Mouse (Mus musculus) neural tube, embryonic 15.5 days (tissue): Measurements from ENCODE around the gene Cyb5d2. TPM values are rescaled to one million over a fixed set of nuclear protein-coding genes. Genes with fewer than 3 reads are reported as not detected.

Experiments used
- ATAC-seq: fragments of 200-750 bp; cut with Nextera tagmentation; 2 replicates; pipeline ENCODE4 v1.8.0; 2017; ENCODE audit warnings: mild to moderate bottlenecking, moderate TSS enrichment, moderate library complexity; ENCODE audit not compliant: low FRiP score
- H3K27ac ChIP-seq: fragments of 300-500 bp; sonication (generic); replicated peaks from 2 replicates; pipeline ENCODE4 v1.5.1; 2015; ENCODE audit warnings: mild to moderate bottlenecking, inconsistent platforms
- H3K27me3 ChIP-seq: fragments of 300-500 bp; sonication (generic); replicated peaks from 2 replicates; pipeline ENCODE4 v1.6.1; 2015; ENCODE audit warnings: inconsistent platforms
- H3K36me3 ChIP-seq: fragments of 300-500 bp; sonication (generic); 2 replicates; pipeline ENCODE4 v1.6.1; 2015; ENCODE audit warnings: inconsistent platforms
- H3K4me1 ChIP-seq: fragments of 300-500 bp; sonication (generic); 2 replicates; pipeline ENCODE4 v1.6.1; 2015; ENCODE audit warnings: inconsistent platforms
- H3K4me2 ChIP-seq: fragments of 300-500 bp; sonication (generic); 2 replicates; pipeline ENCODE4 v1.6.1; 2015; ENCODE audit warnings: inconsistent platforms, mild to moderate bottlenecking, moderate library complexity
- H3K4me3 ChIP-seq: fragments of 300-500 bp; sonication (generic); replicated peaks from 2 replicates; pipeline ENCODE4 v1.5.1; 2015; ENCODE audit warnings: mild to moderate bottlenecking, inconsistent platforms
- H3K9ac ChIP-seq: fragments of 300-500 bp; sonication (generic); replicated peaks from 2 replicates; pipeline ENCODE4 v1.6.1; 2015; ENCODE audit warnings: mild to moderate bottlenecking, inconsistent platforms
- H3K9me3 ChIP-seq: fragments of 300-500 bp; sonication (generic); replicated peaks from 2 replicates; pipeline ENCODE4 v1.6.1; 2016; ENCODE audit warnings: inconsistent platforms
- WGBS: fragments of 180-500 bp; shearing (Covaris S2); methylation state at CpG from one replicate; pipeline ENCODE4 v1.1.7; 2015; ENCODE audit warnings: mixed read lengths; 5-methylcytosine and 5-hydroxymethylcytosine counted together
- polyA plus RNA-seq: library from polyadenylated mRNA; unstranded; fragments of >200 nt; fragmentation: Nextera tagmentation; extraction: Ambion mirVana; gene quantifications from 2 replicates; pipeline ENCODE4 v1.2.1, GENCODE M21; 2015

Gene Cyb5d2
- polyA plus RNA-seq, 1 experiment from 2014 or later = 8.4 TPM

DNA sequence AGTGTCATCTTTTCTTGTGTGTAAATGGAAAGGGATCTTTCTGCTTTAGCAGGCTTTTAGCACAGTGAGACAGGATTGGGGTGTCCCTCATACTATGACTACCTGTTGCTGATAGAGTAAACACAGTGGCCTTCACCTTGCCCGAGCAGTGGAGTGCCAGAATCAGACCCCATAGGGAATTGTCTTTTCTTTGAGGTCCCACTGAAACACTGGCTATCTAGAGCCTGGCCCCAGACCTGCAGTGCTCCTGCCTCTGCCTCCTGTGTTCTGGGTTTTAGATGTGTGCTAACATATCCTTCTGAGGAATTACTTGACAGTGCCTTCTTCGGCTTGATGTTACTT is 60.5 kb downstream of the Cyb5d2 start:
- no peak for ATAC-seq
- 79% methylated on average over 2 of the region's 2 CpGs for WGBS
- no peak overlapping the region for H3K4me3 ChIP-seq
- H3K27me3 ChIP-seq = no peaks in the 10 kb centered on the region
- no peaks in the 10 kb centered on the region for H3K4me1 ChIP-seq
- no peaks in the 10 kb centered on the region for H3K9me3 ChIP-seq
- H3K4me2 ChIP-seq = no peak overlapping the region
- H3K36me3 ChIP-seq = peaks cover 58% of the 10 kb centered on the region
- H3K9ac ChIP-seq = no peak overlapping the region
- H3K27ac ChIP-seq = no peak overlapping the region

DNA sequence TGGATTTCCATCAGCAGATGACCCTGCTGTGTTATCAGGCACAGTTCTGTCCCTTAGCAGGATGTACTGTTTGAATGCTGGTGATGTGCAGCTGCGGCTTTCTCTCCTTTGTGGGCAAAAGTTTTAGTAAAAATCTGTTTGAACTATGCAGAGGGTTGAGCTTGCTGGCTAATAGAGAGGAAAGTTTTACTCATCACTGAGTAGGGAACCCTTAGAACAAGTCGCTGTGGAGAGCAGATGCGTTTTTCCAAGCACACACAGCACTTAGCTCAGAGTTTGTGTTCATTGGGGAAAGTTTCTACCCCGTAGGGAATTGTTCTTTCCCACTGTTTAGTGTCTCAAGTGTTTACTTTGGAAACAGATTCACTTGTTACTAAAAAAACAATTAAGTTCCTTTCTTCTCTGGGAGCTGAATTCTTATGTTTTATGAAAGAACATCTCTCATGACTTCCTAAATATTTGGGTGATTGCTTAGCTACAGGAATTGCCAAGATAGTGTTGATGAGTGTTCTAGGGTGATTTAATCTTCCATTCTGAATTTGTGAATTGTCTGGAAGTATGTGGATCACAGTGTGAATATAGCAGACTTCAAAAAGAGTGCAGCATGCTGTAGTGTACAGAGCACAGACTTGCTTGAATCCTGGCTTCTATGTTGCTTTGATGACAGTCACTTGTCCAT is 61.0 kb downstream of the Cyb5d2 start:
- Histone ChIP-seq H3K9me3 (no peaks in the 10 kb centered on the region), H3K4me3 (no peak overlapping the region), H3K4me1 (no peaks in the 10 kb centered on the region), H3K4me2 (no peak overlapping the region), H3K27me3 (no peaks in the 10 kb centered on the region), H3K36me3 (peaks cover 58% of the 10 kb centered on the region), H3K27ac (no peak overlapping the region), H3K9ac (no peak overlapping the region)
- 86% methylated on average over 4 of the region's 4 CpGs for WGBS
- ATAC-seq = no peak

GRCm38 (mm10) chr11:72733736-72734135 is 62.2 kb downstream of the Cyb5d2 start:
- Histone ChIP-seq H3K4me3 (no peak overlapping the region), H3K4me2 (no peak overlapping the region), H3K27ac (no peak overlapping the region), H3K36me3 (peaks cover 58% of the 10 kb centered on the region), H3K27me3 (no peaks in the 10 kb centered on the region), H3K9me3 (no peaks in the 10 kb centered on the region), H3K9ac (no peak overlapping the region), H3K4me1 (no peaks in the 10 kb centered on the region)
- no peak for ATAC-seq
- WGBS = 89% methylated on average over 3 of the region's 3 CpGs

Other genes with a start within 250 kb of the Cyb5d2 start
- 0.06 and 1.1 TPM in 2 replicates for gene Spns3, start 245.6 kb downstream of the Cyb5d2 start, polyA plus RNA-seq
- 76.2 and 77.3 TPM in 2 replicates for gene Ube2g1, start 188.9 kb downstream of the Cyb5d2 start, polyA plus RNA-seq
- gene Ankfy1, start 106.1 kb downstream of the Cyb5d2 start, polyA plus RNA-seq = 19.0 and 19.7 TPM in 2 replicates
- 12.7 and 12.8 TPM in 2 replicates for gene Zzef1, start 84 bp upstream of the Cyb5d2 start, polyA plus RNA-seq
- 0.75 and 12.6 TPM in 2 replicates for gene Atp2a3, start 165.0 kb upstream of the Cyb5d2 start, polyA plus RNA-seq
- 0.47 and 3.3 TPM in 2 replicates for gene P2rx1, start 203.0 kb upstream of the Cyb5d2 start, polyA plus RNA-seq
- 30.9 and 34.7 TPM in 2 replicates for gene Camkk1, start 222.9 kb upstream of the Cyb5d2 start, polyA plus RNA-seq